Mouse (Mus musculus) heart, adult 18-20 months (tissue): Measurements from ENCODE around the gene Mettl27. TPM values are rescaled to one million over a fixed set of nuclear protein-coding genes. Genes with fewer than 3 reads are reported as not detected.
A peak's percentile ranks its signal among the peaks of the same experiment; 100 is the strongest.
"Not testable (repeated sequence)": the region's sequence is repeated elsewhere in the genome, so short reads cannot be mapped to it uniquely, and the experiment has no call there.

Source experiments
- DNase-seq, 2 experiments: peaks; one replicate each; pipeline ENCODE4 v3.0.0; 2021 to 2022; ENCODE audit warnings: mixed read lengths in 1 of 2
- total RNA-seq, 2 experiments: library from RNA; stranded (reverse); gene quantifications; 2 replicates each; pipeline ENCODE4 v1.2.3; 2021

Mettl27 gene
- total RNA-seq, 2 experiments from 2014 or later = 5.7 to 7.2 TPM

DNA sequence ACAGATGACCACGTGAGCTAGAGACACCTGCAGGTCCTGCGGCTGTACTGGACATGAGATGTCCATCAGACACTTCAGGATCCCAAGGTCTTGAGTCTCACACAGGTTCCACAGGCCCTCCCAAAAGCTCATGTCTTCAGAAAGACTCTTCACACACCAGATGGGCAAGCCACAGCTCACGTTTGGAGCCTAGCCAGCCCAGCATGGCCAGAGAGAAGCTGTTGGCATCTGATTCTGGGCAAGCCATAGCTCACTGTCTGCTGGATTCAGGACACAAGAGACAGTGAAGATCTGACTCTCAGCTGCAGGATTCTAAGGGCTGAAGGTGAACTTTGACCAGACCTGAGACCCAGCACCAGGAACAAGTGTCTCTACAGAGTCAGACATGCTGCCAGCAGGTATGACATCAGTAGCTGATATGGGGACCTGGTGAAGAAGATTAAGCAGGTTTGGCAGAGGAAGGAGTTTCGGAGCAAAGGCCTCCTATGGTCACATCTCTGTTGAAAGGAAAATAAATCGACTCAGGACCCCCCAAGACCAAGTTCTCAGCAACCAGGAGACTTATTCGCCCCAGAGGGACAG lies 12.0 kb upstream of the Mettl27 start:
- no peak for DNase-seq

DNA sequence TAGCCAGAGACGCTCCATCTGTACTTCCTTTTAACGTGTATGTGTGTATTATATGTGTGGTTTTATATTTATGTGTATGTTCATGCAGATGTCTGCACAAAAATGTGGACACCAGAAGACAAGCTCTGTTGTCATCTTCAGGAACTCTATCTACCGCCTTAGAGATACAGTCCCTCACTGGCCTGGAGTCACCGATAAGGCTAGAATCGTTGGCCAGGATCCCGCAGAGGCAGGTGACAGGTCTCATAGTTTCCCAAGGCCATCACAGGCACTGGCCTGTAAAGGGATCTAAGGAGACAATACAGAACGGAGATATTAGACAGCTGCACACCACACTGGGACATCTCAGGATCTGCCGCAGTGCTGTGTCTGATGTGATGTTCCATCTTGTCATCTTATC lies 11.1 kb upstream of the Mettl27 start:
- DNase-seq = no peak

DNA sequence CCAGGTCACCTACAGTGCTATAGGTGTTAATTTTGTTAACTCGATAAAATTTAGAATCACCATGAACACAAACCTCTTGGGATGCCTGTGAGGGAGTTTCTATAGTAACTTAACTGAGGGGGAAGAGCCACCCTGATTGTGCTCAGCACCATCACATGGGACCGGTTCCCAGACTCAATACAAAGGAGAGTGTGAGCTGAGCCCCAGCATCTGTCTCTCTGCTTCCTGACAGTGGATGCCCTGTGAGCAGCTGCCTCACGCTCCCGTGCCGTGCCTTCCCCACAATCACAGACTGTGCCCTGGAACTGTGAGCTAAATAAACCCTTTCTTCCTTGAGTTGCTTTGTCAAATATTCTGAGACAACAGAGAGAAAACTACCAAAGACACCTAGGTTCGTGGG lies 9.0 kb upstream of the Mettl27 start:
- no peak for DNase-seq

DNA sequence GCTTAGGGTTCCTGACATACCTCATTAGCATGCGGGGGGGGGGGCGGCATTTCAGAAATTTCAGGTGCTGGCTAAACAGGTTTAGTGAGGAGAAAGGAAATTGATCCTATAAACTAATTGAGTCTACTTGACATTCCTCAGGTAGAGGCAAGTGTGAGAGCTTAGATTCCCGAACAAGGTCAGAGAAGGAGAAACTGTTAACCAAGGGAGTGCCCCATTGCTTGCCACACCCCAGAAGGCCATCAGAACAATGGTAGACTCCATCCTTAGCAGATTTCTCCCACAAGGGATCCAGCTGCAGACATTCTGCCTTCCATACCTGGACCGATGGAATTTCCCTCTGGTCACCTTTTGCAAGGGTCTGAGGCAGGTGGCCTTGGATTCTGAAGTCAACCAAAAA lies 5.4 kb upstream of the Mettl27 start:
- DNase-seq = no peak

- no peak for DNase-seq
These were observed 2.2 kb upstream of the Mettl27 start for GRCm38 (mm10) chr5:134929988-134930387.

- peak; percentile 62 to 76 for DNase-seq
These were observed 722 bp downstream of the Mettl27 start for GRCm38 (mm10) chr5:134932903-134933276.

DNA sequence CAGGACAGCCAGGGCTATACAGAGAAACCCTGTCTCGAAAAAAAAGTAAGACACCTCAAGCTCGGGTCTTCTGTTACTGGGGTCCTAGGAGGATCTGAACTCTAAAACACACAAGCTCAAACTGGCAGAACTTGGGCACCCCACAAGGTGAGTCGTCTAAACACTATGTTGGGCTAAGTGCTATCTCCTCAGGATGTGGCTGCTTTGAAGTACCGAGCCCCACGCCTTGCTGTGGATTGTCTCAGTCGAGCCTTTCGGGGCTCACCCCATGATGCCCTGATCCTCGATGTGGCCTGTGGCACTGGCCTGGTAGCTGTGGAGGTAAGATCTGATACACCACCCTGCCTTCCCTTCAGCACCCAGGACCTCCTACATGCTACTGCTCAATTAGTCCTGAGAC lies 1.1 kb downstream of the Mettl27 start:
- no peak for DNase-seq

GRCm38 (mm10) chr5:134933686-134934085 lies 1.5 kb downstream of the Mettl27 start:
- DNase-seq = not testable (repeated sequence)

GRCm38 (mm10) chr5:134934666-134935065 lies 2.5 kb downstream of the Mettl27 start:
- DNase-seq = no peak

DNA sequence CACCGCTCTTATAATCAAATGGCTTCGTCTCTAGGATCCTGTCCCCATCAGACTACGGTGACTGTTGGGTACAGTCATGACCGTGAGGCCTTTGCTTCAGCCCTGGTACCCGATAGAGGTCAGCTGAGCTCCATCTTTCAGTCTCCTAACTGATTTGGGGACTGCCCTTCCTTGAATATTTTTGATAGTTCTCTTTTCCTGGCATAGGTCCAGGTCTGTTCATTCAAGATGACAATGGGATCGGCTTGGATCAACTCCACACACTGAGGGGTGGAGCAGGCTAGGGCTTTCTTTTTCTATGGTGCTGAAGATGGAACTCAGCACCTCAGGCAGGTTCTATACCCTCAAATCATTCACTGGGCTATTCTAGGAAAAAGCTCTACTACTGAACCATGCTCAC lies 3.9 kb downstream of the Mettl27 start:
- no peak for DNase-seq

DNA sequence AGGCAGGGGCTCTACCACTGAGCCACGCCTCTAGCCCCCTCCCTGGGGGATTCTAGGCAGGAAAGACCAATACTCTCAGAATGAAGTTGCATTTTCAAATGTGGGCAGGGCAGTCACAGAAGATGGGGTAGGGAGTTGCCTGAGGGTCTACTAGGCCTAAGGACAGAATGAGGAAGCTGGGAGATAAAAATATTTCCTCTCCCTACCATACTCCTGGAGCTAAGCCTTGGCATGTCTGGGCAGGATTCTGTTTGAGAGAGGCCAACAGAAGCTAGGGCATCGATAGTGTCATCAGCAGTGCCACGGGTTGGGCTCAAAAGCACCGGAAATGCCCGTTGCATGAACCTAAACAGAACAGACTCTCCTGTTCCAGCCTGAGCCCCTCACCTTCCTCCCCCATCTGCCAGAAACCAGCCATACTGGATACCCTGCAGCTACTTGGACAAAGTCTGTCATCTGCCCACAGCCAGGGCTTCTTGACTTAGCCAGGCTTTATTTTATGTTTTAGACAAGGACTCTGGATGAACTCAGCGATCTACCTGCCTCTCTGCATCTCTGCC lies 4.5 kb downstream of the Mettl27 start:
- DNase-seq = no peak

DNA sequence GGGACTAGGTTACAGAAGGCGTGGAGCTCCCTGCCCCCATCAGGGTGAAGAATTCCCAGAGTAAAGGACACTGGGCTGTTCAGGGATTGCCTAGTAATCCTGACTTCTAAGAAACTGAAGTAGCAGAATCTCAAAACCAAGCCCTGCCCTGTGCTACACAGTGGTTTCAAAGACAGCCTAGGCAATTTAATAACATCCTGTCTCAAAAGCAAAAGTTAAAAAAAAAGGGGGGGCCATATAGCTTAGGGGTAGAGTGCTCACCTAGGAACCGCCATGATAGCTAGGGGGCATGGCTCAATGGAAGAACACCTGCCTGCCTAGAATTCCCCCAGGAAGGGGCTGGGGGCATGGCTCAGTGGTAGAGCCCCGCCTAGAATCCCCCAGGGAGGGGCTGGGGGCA lies 6.9 kb downstream of the Mettl27 start:
- DNase-seq = no peak

DNA sequence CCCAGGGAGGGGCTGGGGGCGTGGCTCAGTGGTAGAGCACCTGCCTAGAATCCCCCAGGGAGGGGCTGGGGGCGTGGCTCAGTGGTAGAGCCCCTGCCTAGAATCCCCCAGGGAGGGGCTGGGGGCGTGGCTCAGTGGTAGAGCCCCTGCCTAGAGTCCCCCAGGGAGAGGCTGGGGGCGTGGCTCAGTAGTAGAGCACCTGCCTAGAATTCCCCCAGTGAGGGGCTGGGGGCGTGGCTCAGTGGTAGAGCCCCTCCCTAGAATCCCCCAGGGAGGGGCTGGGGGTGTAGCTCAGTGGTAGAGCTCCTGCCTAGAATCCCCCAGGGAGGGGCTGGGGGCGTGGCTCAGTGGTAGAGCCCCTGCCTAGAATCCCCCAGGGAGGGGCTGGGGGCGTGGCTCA lies 7.4 kb downstream of the Mettl27 start:
- not testable (repeated sequence) for DNase-seq

DNA sequence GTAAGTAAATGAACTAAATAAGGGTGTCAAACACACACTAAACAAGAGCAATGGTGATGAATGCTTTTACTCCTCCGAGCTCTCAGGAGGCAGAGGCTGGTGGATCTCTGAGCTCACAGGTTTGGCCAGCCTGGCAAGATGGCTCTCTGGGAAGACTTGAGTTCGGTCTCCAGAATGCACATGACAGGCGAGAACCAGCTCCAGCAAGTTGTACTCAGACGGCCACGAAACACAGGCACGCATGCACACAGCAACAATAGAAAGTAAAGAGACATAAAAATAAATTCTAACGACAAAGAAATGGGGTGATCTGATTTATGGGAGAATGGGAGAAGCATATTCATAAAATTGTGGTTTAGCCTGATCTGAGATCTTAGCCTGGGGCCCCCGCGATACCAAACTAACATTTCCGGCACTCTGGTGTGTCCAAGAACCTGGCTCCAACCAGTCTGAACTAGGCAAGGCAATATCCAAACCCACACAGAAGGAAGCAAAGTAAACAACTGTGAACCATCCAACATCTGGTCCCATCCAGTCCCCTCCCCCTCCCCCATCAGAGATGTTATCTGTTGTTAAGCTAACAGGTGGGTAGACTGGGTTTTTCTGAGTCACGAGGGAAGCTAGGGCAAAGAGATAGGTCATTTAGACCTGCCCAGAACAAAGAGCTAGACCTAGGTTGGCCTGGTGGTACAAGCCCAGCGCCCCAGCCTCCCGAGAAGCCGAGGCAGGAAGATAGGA lies 9.5 kb downstream of the Mettl27 start:
- DNase-seq = no peak

GRCm38 (mm10) chr5:134942740-134943139 lies 10.6 kb downstream of the Mettl27 start:
- peak; percentile 25 to 34 for DNase-seq

DNA sequence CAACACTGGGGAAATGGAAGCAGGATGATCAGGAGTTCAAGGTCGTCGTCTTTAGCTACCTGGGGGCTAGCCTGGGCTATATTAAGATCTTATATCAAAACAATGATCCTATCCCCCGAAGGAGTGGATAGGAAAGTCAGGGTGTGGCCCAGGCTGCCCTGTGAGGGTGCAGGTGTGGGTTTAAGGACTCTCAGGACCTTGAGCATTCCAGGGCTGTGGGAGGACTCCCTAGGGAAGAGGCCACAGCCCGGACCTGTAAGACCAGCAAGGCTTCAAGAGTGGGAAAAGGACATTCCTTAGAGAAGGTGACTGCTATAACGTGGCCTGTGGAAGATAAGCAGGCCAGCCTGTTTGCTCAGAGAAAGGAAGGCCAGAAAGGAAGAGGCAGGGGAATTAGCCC lies 12.0 kb downstream of the Mettl27 start:
- no peak for DNase-seq

- DNase-seq = no peak
These were observed 13.2 kb downstream of the Mettl27 start for GRCm38 (mm10) chr5:134945266-134945959.

- no peak for DNase-seq
These were observed 14.1 kb downstream of the Mettl27 start for GRCm38 (mm10) chr5:134946063-134946856.

DNA sequence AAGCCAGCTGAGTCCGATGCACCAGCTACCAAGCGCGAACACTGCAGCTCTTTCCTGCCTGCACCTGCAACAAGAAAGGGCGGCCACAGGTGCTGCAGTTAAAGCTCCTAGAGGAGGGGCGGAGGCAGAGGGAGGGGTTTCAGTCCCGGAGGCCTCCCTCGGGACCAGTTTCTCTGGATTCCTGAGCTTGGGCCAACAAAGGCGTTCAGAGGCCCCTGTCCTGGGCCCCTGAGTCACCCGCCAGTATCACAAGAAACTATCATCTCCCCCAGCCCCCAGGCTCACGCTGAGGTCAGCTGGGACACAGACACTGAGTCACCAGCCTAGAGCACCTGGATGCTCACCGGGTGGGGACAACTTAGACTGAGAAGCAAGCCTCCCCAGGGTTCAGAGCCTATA lies 14.7 kb downstream of the Mettl27 start, which contains the start of gene Cldn4:
TSS of gene Cldn4 (minus strand) at position 78 of the 399 bp plus-strand sequence.
- DNase-seq = no peak

- DNase-seq = no peak
These were observed 15.4 kb downstream of the Mettl27 start for GRCm38 (mm10) chr5:134947420-134948084.

DNA sequence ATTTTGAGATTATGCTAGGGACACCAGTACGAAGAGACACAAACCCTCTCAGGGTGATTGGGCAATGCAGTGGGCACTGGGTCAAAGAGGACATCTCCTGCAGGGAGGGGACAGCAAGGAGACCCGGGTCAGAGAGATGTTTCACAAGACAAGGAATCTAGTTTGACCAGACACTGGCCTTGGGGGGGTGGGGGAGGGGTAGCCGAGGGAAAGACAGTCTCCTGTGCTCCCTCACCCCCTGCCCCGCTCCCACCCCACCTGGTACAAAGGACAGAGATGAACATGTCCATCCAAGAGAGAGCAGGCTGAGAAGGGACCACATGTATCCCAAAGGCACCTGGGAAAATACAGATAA lies 15.9 kb downstream of the Mettl27 start:
- DNase-seq = no peak
